Mouse (Mus musculus): ENCODE measurements at regions not wholly inside any gene's neighbourhood (a gene's known extent, or its start where the extent isn't known, plus 50 kb on each side); places are given as distances from the start of the nearest gene placed in this dataset.

DNA sequence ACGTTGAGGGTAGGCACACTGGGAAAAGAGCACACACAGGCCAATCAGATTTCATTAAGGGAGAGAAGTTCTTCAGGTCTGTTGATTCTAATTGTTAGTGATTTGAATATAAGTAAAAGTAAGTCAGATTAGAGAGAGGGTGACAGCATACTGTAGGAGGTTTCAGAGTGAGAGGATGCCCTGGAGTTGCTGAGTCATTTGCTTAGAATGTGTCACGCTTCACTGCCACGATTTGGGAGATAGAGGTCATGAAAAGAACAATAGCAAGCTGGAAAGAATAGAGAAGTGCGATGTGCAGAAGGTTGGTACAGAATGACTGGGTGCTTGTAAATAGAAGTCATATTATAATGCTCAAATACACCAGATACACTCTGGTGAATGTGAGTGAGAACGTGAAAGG lies 829.1 kb downstream of the Efnb2 start:
- peak; percentile 33 for DNase-seq (ENCODE audit: low read depth, low spot score)

DNA sequence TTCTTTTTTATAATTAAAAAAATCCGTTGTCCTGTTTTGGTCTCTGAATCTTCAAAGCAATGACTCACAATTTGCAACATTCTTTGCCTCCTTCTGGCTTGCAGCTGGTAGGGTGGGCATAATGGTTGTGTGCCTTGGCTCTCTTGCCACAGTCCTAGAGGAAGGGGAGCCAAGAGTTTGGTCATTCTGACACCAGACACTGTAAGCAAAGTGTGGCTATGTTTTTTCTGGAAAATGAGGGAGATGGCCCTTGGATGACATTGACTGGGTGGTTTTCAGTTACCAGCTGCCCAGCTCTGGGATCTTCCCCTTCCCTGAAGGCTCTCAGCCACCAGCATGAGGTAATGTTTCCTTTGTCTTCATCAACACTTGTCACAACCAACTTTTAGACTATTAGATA lies 833.2 kb downstream of the Efnb2 start:
- DNase-seq (ENCODE audit: low read depth, low spot score) = no peak

DNA sequence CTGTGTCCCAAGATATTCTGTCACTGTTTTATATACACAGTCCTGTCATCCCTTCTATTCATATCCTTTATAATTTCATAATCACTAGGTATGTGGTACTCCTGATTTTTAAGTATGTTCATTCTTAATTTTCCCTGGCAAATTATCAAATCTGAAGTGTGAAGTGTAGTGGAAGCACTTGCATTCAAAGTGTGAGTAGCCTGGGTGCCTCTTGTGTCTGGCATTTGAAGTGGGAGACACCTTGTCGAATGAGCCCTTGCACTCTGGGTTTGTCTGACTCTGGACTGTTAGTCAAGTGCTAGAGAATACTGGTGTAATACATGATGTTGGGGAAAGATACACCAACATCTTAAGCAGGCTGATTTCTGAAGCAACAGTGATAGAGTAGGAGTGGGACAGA lies 852.6 kb downstream of the Efnb2 start:
- DNase-seq (ENCODE audit: low read depth, low spot score) = no peak

DNA sequence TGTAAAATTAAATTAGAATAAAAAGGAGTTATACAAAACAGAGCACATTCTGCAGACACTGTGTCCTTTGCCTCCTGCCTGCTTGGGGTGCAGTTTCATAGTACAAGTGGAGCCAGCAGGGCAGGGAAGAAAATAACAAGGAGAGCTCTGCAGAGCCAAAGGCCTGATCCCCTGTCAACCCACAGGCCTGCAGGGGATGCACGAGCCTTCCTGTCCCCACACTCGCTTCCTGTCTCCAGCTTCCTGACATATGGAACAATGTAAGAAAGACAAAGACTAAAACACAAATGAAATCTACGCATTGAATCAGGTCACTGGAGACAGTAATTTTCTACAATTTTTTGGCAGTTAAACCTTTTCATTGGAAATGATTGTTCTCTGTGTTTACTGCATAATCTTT lies 861.8 kb downstream of the Efnb2 start:
- DNase-seq (ENCODE audit: low read depth, low spot score) = no peak

DNA sequence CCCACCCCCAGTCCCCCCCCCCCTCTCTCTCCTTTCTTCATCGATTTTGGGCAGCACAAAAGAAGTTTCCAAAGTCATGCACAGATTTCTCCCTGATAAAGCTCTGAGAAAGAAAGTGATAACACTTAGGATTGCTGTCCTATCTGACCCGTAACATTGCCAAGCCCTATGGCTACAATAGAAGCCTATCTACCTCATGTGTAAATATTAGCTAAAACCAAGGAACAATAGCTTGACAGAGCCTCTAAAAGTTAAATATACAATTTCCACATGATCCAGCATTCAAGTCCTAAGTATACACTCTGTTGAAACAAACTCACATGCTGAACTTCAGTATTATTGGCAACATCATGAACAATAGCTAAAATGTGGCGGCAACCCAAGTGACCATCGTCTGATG lies 864.9 kb downstream of the Efnb2 start:
- DNase-seq (ENCODE audit: low read depth, low spot score) = no peak

DNA sequence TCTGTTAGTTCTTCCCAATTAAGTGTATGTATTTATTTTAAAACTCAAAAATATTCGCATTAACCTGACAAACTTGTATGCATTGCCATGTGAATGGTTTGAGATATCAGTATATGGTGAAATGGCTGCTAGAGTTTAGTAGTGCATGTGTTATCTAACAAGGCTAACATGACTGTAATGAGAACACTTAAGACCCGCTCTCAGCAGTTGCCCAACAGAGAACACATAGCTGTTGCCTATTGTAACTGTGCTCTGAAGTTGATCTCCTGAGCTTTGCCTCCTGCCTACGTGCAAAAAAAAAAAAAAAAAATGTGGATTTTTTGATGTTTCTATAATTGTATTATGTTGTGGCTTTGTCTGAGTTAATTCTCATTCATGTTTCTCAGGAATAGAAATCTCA lies 897.2 kb downstream of the Efnb2 start:
- no peak for DNase-seq (ENCODE audit: low read depth, low spot score)

DNA sequence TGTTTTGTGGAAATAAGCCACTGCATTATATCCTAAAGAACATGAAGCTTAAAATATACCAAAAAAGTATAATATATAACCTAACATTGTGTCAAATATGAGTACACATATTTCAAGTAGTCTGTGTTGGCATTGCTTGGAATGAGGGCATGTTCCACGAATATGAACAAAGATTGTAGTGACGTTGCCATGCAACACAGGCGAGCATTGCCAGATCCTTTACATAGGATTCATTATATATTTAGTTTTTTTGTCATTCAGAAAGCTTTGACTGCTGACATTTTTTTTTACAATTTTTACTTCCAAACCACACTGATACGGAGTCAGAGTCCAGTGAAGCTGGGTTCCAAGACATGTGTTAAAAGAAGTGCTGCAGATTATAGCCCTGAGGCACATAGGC lies 900.1 kb downstream of the Efnb2 start:
- DNase-seq (ENCODE audit: low read depth, low spot score) = no peak

DNA sequence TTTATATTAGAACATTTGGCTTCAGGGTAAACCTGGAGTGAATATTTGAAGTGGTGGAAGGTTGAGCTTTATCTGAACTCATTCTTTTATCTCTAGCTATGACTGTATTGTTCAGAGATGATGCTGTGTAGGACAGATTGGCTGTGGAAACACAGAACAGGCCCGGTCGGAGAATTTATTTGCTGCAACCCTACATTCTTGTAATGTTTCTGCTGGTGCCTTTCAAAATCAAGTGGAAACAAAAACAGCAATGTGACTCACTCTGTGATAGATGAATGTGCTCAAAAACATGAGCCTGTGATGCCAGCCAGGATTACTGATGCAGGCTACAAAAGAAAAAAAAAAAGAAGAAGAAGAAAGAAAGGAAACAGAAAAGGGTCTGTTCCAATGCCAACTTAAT lies 928.3 kb downstream of the Efnb2 start:
- DNase-seq (ENCODE audit: low read depth, low spot score) = no peak

DNA sequence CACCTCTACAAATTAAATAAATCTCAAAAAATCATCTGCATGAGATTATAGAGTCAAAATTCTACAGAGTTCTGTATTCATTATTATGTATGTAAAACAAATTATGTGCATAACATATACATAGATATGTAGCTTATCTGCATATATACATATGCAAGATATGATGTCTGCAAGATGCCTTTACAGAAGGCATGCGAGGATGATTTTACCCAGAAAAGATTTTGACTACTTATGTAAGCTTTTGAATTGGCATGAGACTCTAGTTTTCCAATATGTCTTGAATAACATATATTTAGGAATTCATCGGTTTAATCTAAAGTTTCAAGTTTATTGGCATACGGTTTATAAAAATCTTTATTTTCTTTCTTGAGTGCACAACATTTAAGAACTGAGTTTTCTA lies 939.2 kb downstream of the Efnb2 start:
- no peak for DNase-seq (ENCODE audit: low read depth, low spot score)

DNA sequence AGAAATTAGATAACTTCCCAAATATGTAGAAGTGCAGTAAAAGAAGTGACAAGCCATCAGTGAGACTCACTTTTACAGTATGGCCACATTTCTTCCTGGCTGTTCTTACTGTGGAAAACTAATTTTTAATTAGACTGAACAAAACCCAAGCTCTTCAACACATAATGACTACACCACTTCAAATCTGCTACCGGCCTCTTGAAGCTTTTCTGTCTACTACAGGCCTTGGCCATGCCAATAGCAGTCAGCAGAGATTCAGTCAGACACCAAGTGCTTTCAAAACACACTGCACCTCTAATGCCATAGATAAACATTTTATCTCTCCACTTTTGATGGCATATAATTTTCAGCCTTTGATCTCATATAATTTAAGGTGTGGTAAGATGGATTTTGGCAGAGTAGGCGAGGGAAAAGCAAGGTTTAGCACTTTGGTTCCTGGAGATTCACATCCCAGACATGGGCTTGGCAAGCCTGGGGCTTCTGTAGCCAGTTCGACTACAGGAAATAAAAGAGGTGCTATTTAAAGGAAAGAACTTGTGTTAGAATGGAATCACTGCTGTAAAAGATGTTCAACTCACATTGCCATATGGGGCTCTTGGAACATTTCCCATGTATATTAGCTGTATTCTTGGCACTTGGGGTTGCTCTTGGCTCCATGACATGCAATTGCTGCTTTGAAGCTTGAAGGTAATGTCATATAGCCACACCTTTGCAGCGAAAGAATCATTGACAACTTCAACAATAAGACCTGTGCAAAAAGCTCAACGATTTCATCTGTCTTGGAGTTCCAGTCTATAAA lies 941.9 kb downstream of the Efnb2 start:
- no peak for DNase-seq (ENCODE audit: low read depth, low spot score)

DNA sequence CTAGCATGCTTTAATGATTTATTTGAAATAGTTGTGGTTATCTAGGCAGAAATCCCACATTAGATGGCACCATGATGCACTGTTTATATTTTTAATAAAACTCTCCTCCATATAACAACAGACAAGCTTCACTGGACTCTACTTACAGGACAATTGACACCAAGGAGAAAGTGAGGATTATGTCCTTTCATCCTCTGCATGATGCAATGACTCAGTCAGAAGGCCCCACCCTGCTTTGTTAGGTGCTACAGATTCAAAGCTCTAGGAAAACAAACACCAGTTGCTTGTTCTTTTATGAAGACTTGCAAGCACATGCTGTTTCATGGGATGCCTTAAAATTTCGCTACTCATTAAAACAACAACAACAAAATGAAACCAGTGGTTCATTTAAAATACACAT lies 950.3 kb downstream of the Efnb2 start:
- DNase-seq (ENCODE audit: low read depth, low spot score) = no peak

DNA sequence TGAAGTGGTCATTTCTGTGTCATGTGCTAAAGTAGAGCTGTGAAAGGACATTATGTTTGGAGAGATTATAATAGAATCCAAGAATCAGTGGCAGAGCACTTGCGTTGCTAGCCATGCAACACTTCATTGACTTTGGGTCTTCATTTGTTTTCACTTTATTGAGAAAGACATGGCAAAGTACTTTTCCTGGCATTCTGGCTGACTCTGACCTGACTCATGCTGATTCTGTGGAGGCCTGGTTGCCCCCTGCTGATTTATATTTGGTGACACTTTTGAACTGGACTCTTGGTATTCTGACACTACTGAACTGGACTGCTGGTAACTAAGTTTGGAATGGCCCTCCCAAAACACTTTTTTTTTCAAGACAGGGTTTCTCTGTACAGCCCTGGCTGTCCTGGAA lies 951.6 kb downstream of the Efnb2 start:
- no peak for DNase-seq (ENCODE audit: low read depth, low spot score)

DNA sequence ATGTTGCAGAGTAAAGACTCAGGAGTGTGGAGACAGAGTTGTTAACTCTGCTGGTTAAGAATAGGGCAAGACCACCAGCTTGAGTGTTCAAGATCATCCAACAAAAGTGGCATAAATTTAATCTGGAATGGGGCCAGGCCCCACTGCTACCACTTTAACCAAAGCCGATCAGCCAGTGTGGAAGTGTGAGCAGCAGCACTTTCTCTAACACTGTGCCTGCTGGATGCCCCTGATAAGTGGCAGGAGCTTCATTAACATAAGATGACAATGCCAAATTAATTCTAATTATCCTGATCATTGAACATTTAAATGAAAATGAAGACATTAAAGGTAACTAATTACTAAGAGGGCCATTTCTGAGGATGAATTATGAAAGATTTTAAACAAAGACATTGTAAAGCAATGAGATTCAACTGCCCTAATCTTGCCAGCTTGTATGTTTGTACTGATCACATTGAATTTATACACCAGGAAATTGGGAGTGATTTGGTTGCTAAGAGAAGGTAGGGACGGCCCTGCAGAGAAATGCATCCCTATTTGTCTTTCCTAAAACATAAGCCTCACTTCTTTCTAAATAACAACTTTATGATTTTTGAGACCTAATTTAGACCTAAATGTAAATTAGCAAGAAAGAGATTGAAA lies 969.6 kb downstream of the Efnb2 start:
- no peak for DNase-seq (ENCODE audit: low read depth, low spot score)

DNA sequence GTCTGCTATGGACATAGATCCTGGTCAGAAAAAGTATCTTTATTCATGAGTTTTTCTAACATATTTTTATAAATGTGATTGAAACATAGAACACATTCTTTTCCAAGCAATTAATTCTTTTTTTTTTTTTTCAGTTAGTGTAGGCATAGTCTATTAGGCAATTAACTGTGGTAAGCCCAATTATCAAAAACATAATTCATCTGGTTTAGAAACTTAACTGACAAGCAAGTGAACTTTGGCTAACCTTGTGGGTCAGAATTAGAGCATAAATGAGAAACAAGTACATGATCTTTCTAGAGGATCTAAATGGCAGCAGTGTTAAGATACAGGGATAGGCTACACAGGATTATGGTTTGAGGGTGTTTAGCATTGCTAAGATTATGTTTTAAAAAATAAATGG lies 1007.2 kb downstream of the Efnb2 start:
- no peak for DNase-seq (ENCODE audit: low read depth, low spot score)
